In genomic region chr9:58194222-58194621, GRCm38 (mm10) we compare ENCODE assay signal across 29 mouse cellular contexts. TPM values are rescaled to one million over a fixed set of nuclear protein-coding genes. Genes with fewer than 3 reads are reported as not detected.
DNase-seq lines count a peak whose midpoint lies in the region; ATAC-seq and TF ChIP-seq lines count a peak whose summit lies in the region.
"Had no signal": no experiment of that assay in that cellular context is flagged by ENCODE, and none has a peak within 500 bp of the region (broad histone marks: within the 10 kb centered on the region; RNA-seq: fewer than 3 reads in every experiment).

No protein-coding gene starts in this region.

- TF ChIP-seq POLR2A in CH12.LX (IDR thresholded peaks at IDR 0.05; ENCODE audit: low read depth, low read length) = no peak

- no peak for TF ChIP-seq EP300 in CH12.LX (IDR thresholded peaks at IDR 0.05; ENCODE audit: low read length)

- dilution Hi-C loops in CH12.LX (cut with MboI; ENCODE audit: extremely low pct_ligation_motif_present, extremely low pct_unique_long_range_greater_than_20kb, low sequenced_read_pairs) = no loop called here

- no peaks in the 10 kb centered on the region for H3K79me2 ChIP-seq in CH12.LX (replicated peaks; ENCODE audit: control insufficient read depth, extremely low read depth, insufficient read depth, poor library complexity, severe bottlenecking)

- no peak for TF ChIP-seq RAD21 in CH12.LX (IDR thresholded peaks at IDR 0.05; ENCODE audit: low read depth, low read length)

- in situ Hi-C loops in CH12.LX (cut with MboI; ENCODE audit: low pct_ligation_motif_present, low pct_unique_long_range_greater_than_20kb, low sequenced_read_pairs) = no loop called here

- H3K4me1 ChIP-seq in heart, embryonic 11.5 days (ENCODE audit: control insufficient read depth, insufficient read depth, low read length) = peaks cover 23% of the 10 kb centered on the region
- no peaks in the 10 kb centered on the region; a peak in 1 of 4 replicates for H3K4me1 ChIP-seq in CH12.LX (ENCODE audit: control insufficient read depth in 1 of 2, insufficient read depth in 2 of 2)
- H3K4me1 ChIP-seq in forebrain, embryonic 13.5 days = peaks cover 51% of the 10 kb centered on the region
- peaks cover 31% of the 10 kb centered on the region for H3K4me1 ChIP-seq in midbrain, embryonic 16.5 days (ENCODE audit: control insufficient read depth, insufficient read depth, low read length)

- no peaks in the 10 kb centered on the region for H3K9me3 ChIP-seq in heart, embryonic 11.5 days (replicated peaks; ENCODE audit: control insufficient read depth, low read length)
- H3K9me3 ChIP-seq in CH12.LX (replicated peaks; ENCODE audit: low read length) = peaks cover 19% of the 10 kb centered on the region
- H3K9me3 ChIP-seq in forebrain, embryonic 13.5 days (replicated peaks) = no peaks in the 10 kb centered on the region
- H3K9me3 ChIP-seq in midbrain, embryonic 16.5 days (replicated peaks; ENCODE audit: control insufficient read depth, low read length, poor library complexity, severe bottlenecking) = no peaks in the 10 kb centered on the region
- H3K9me3 ChIP-seq: embryonic facial prominence, embryonic 10.5 days; embryonic facial prominence, embryonic 15.5 days; hindbrain, embryonic 10.5 days; hindbrain, embryonic 15.5 days; liver, embryonic 15.5 days; lung, embryonic 15.5 days had no signal

- no peak for TF ChIP-seq CTCF in CH12.LX (conservative IDR thresholded peaks at IDR 0.05 in 1 of 2, IDR thresholded peaks at IDR 0.05 in 1 of 2; ENCODE audit: low read depth in 2 of 2, low read length in 2 of 2)

- H3K9ac ChIP-seq in heart, embryonic 11.5 days (ENCODE audit: low read depth, low read length) = no peak overlapping the region
- no peak overlapping the region for H3K9ac ChIP-seq in CH12.LX (ENCODE audit: insufficient read depth, low read depth)
- H3K9ac ChIP-seq in forebrain, embryonic 13.5 days = no peak overlapping the region
- no peak overlapping the region for H3K9ac ChIP-seq in midbrain, embryonic 16.5 days (ENCODE audit: low read depth, low read length)
- H3K9ac ChIP-seq: embryonic facial prominence, embryonic 15.5 days; hindbrain, embryonic 15.5 days; liver, embryonic 15.5 days; lung, embryonic 15.5 days had no signal

- no peak overlapping the region for H3K4me2 ChIP-seq in heart, embryonic 11.5 days
- no peak overlapping the region for H3K4me2 ChIP-seq in CH12.LX (ENCODE audit: insufficient read depth, low read depth, poor library complexity, severe bottlenecking)
- H3K4me2 ChIP-seq in forebrain, embryonic 13.5 days = peak overlapping the region; percentile 75
- H3K4me2 ChIP-seq in midbrain, embryonic 16.5 days (ENCODE audit: low read length) = peak overlapping the region; percentile 4; the same call in 1 of the 2 replicates
- H3K4me2 ChIP-seq: embryonic facial prominence, embryonic 15.5 days; hindbrain, embryonic 15.5 days; liver, embryonic 15.5 days; lung, embryonic 15.5 days had no signal

- H3K27me3 ChIP-seq in heart, embryonic 11.5 days (ENCODE audit: control insufficient read depth, insufficient read depth, low read length) = peaks cover 59% of the 10 kb centered on the region
- H3K27me3 ChIP-seq in CH12.LX (replicated peaks) = no peaks in the 10 kb centered on the region
- peaks cover 51% of the 10 kb centered on the region for H3K27me3 ChIP-seq in forebrain, embryonic 13.5 days
- peaks cover 18% of the 10 kb centered on the region for H3K27me3 ChIP-seq in midbrain, embryonic 16.5 days (ENCODE audit: control insufficient read depth, insufficient read depth, low read depth, low read length)
- H3K27me3 ChIP-seq: Patski had no signal

- peak; percentile 76 for DNase-seq in heart, adult 11 months
- no peak for DNase-seq in CH12.LX (ENCODE audit: extremely low read depth)
- DNase-seq in layer of hippocampus, adult 8-10 months (ENCODE audit: low spot score in 2 of 2) = no peak
- DNase-seq in ovary, postnatal 36 days (ENCODE audit: low spot score) = no peak
- DNase-seq: adrenal gland, postnatal 25 days; cerebellum, adult 18-20 months; cerebellum, postnatal 10 days; heart, postnatal 14 days; kidney, adult 11 months; kidney, postnatal 14 days; retina, postnatal 1 day; right cerebral cortex, postnatal 14 days; thymus, adult 18-20 months; thymus, postnatal 25 days had no signal

- WGBS in heart, embryonic 11.5 days (ENCODE audit: insufficient replicate concordance) = 56% methylated on average over 9 of the region's 9 CpGs
- 65% methylated on average over 9 of the region's 9 CpGs for WGBS in forebrain, embryonic 13.5 days
- WGBS in midbrain, embryonic 16.5 days = 60% methylated on average over 9 of the region's 9 CpGs

- no peaks in the 10 kb centered on the region for H3K36me3 ChIP-seq in heart, embryonic 11.5 days (ENCODE audit: control insufficient read depth, insufficient read depth, low read length)
- H3K36me3 ChIP-seq in CH12.LX (replicated peaks in 1 of 2; ENCODE audit: control insufficient read depth in 1 of 2, insufficient read depth in 1 of 2, low read length in 1 of 2) = no peaks in the 10 kb centered on the region
- peaks cover 20% of the 10 kb centered on the region; the same call in 1 of the 2 replicates for H3K36me3 ChIP-seq in forebrain, embryonic 13.5 days (ENCODE audit: poor library complexity, severe bottlenecking)
- no peaks in the 10 kb centered on the region for H3K36me3 ChIP-seq in midbrain, embryonic 16.5 days (ENCODE audit: control insufficient read depth, insufficient read depth, low read length)
- H3K36me3 ChIP-seq: embryonic facial prominence, embryonic 10.5 days; embryonic facial prominence, embryonic 15.5 days; hindbrain, embryonic 10.5 days; hindbrain, embryonic 15.5 days; liver, embryonic 15.5 days; lung, embryonic 15.5 days had no signal

- no peak for ATAC-seq in heart, embryonic 11.5 days (replicated peaks; ENCODE audit: insufficient number of reproducible peaks, low FRiP score, low TSS enrichment)
- no peak for ATAC-seq in forebrain, embryonic 13.5 days
- ATAC-seq in midbrain, embryonic 16.5 days = no peak
- ATAC-seq: inflammation-experienced regulatory T-cells, adult 6 months; Patski had no signal

- H3K27ac ChIP-seq in heart, embryonic 11.5 days (ENCODE audit: low read depth, low read length) = no peak overlapping the region
- no peak overlapping the region for H3K27ac ChIP-seq in CH12.LX (ENCODE audit: insufficient read depth, low read depth)
- peak overlapping the region; percentile 52; the same call in 1 of the 2 replicates for H3K27ac ChIP-seq in forebrain, embryonic 13.5 days
- 0 out of 2 replicates have a peak overlapping the region, but pooled peaks have one; percentile 18 for H3K27ac ChIP-seq in midbrain, embryonic 16.5 days (ENCODE audit: low read length)
- H3K27ac ChIP-seq: embryonic facial prominence, embryonic 10.5 days; embryonic facial prominence, embryonic 15.5 days; hindbrain, embryonic 10.5 days; hindbrain, embryonic 15.5 days; liver, embryonic 15.5 days; lung, embryonic 15.5 days had no signal

- H3K4me3 ChIP-seq in heart, embryonic 11.5 days (ENCODE audit: low read depth, low read length) = no peak overlapping the region
- H3K4me3 ChIP-seq in CH12.LX (replicated peaks in 1 of 3; ENCODE audit: low read depth in 2 of 3, low read length in 2 of 3, poor library complexity in 1 of 3) = no peak overlapping the region
- no peak overlapping the region for H3K4me3 ChIP-seq in forebrain, embryonic 13.5 days
- H3K4me3 ChIP-seq in midbrain, embryonic 16.5 days (ENCODE audit: low read depth, low read length) = no peak overlapping the region
- H3K4me3 ChIP-seq: embryonic facial prominence, embryonic 10.5 days; embryonic facial prominence, embryonic 15.5 days; hindbrain, embryonic 10.5 days; hindbrain, embryonic 15.5 days; liver, embryonic 15.5 days; lung, embryonic 15.5 days had no signal

TF ChIP-seq in CH12.LX, 34 proteins besides CTCF, POLR2A, EP300 and RAD21:
- TF ChIP-seq E2F4 (IDR thresholded peaks at IDR 0.05; ENCODE audit: insufficient replicate concordance, low read depth, low read length) = no peak
- TF ChIP-seq NRF1 (IDR thresholded peaks at IDR 0.05; ENCODE audit: low read depth, low read length) = peak; percentile 62

RNA-seq across cellular contexts. Expression of gene Islr, which starts 9.9 kb away (rescaled TPM):
- polyA plus RNA-seq in heart, embryonic 11.5 days (2014; fragmentation: Nextera tagmentation; extraction: Ambion mirVana) = 5.5 and 6.2 TPM in 2 replicates
- total RNA-seq in CH12.LX (2012; rRNA removed) = not detected in 2 replicates
- not detected in 2 replicates for total RNA-seq in CH12.LX (2014; rRNA removed)
- not detected in 2 replicates for polyA plus RNA-seq in CH12.LX (2012; ENCODE audit: insufficient read length, low read depth)
- 10.0 and 11.2 TPM in 2 replicates for polyA plus RNA-seq in forebrain, embryonic 13.5 days (2015; fragmentation: Nextera tagmentation; extraction: Ambion mirVana)
- polyA plus RNA-seq in midbrain, embryonic 16.5 days (2015; fragmentation: Nextera tagmentation; extraction: Ambion mirVana) = 24.4 and 26.2 TPM in 2 replicates
- 10 to 100 TPM; 12.8 to 17.1 (median 13.6) TPM for total RNA-seq in layer of hippocampus, adult 8-10 months (2022)
- total RNA-seq: megakaryocyte progenitor cell, adult 5-6 weeks; MEL had no signal

RNA-seq across cellular contexts. Expression of gene Islr2, which starts 9.9 kb away (rescaled TPM):
- polyA plus RNA-seq in heart, embryonic 11.5 days (2014; fragmentation: Nextera tagmentation; extraction: Ambion mirVana) = 0.19 and 0.27 TPM in 2 replicates
- total RNA-seq in CH12.LX (2012; rRNA removed) = not detected in 2 replicates
- not detected in 2 replicates for total RNA-seq in CH12.LX (2014; rRNA removed)
- 0.35 TPM in 1 of 2 replicates, not detected in the other for polyA plus RNA-seq in CH12.LX (2012; ENCODE audit: insufficient read length, low read depth)
- polyA plus RNA-seq in forebrain, embryonic 13.5 days (2015; fragmentation: Nextera tagmentation; extraction: Ambion mirVana) = 50.1 and 56.9 TPM in 2 replicates
- polyA plus RNA-seq in midbrain, embryonic 16.5 days (2015; fragmentation: Nextera tagmentation; extraction: Ambion mirVana) = 38.0 and 42.3 TPM in 2 replicates
- 100 to 1,000 TPM in 1 of 4 experiments, 10 to 100 TPM in 3; 92.3 to 112 (median 95.9) TPM for total RNA-seq in layer of hippocampus, adult 8-10 months (2022)
- total RNA-seq: liver, adult 2 months; megakaryocyte progenitor cell, adult 5-6 weeks had no signal
- polyA plus RNA-seq: heart, embryonic 14.5 days; inflammation-experienced regulatory T-cells, adult 6 months; liver, adult 2 months had no signal

RNA-seq across cellular contexts. Expression of gene Pml, which starts 55.4 kb away (rescaled TPM):
- 13.5 and 15.5 TPM in 2 replicates for polyA plus RNA-seq in heart, embryonic 11.5 days (2014; fragmentation: Nextera tagmentation; extraction: Ambion mirVana)
- total RNA-seq in CH12.LX (2012; rRNA removed) (21.2 and 26.6 TPM in 2 replicates), CH12.LX (2014; rRNA removed) (6.4 and 8.3 TPM in 2 replicates)
- polyA plus RNA-seq in CH12.LX (2012; ENCODE audit: insufficient read length, low read depth) = 54.1 and 56.9 TPM in 2 replicates
- polyA plus RNA-seq in forebrain, embryonic 13.5 days (2015; fragmentation: Nextera tagmentation; extraction: Ambion mirVana) = 7.1 and 8.3 TPM in 2 replicates
- 3.5 and 3.9 TPM in 2 replicates for polyA plus RNA-seq in midbrain, embryonic 16.5 days (2015; fragmentation: Nextera tagmentation; extraction: Ambion mirVana)
- total RNA-seq in layer of hippocampus, adult 8-10 months (2022) = 10 to 100 TPM; 13.2 to 19.0 (median 15.6) TPM

RNA-seq across cellular contexts. Expression of gene Stoml1, which starts 58.7 kb away (rescaled TPM):
- polyA plus RNA-seq in heart, embryonic 11.5 days (2014; fragmentation: Nextera tagmentation; extraction: Ambion mirVana) = 19.4 and 22.2 TPM in 2 replicates
- 40.7 and 41.1 TPM in 2 replicates for total RNA-seq in CH12.LX (2012; rRNA removed)
- 35.3 and 35.4 TPM in 2 replicates for total RNA-seq in CH12.LX (2014; rRNA removed)
- polyA plus RNA-seq in CH12.LX (2012; ENCODE audit: insufficient read length, low read depth) = 34.0 and 35.4 TPM in 2 replicates
- polyA plus RNA-seq in forebrain, embryonic 13.5 days (2015; fragmentation: Nextera tagmentation; extraction: Ambion mirVana) = 71.6 and 77.9 TPM in 2 replicates
- polyA plus RNA-seq in midbrain, embryonic 16.5 days (2015; fragmentation: Nextera tagmentation; extraction: Ambion mirVana) = 134 and 144 TPM in 2 replicates
- 10 to 100 TPM; 65.2 to 77.4 (median 75.3) TPM for total RNA-seq in layer of hippocampus, adult 8-10 months (2022)

Comparison
In these comparisons a context has a peak if more than half of its experiments do, and no peak if none do; other contexts are left out.
1. H3K27ac ChIP-seq: peak in forebrain, embryonic 13.5 days (single experiment) and midbrain, embryonic 16.5 days (single experiment); none in heart, embryonic 11.5 days (single experiment) and CH12.LX (single experiment).
2. H3K4me2 ChIP-seq: peak in forebrain, embryonic 13.5 days (single experiment) and midbrain, embryonic 16.5 days (single experiment); none in heart, embryonic 11.5 days (single experiment) and CH12.LX (single experiment).
3. RNA of gene Islr2, which starts 9.9 kb away (polyA plus RNA-seq): 50.1 to 56.9 TPM in forebrain, embryonic 13.5 days and 38.0 to 42.3 TPM in midbrain, embryonic 16.5 days; 0.19 to 0.27 TPM in heart, embryonic 11.5 days and 0.35 TPM in CH12.LX; every median in the first group is over 10 times any median in the second.